Mouse (Mus musculus) lung, postnatal 36 days (tissue): ENCODE measurements at regions not wholly inside any gene's neighbourhood (a gene's known extent, or its start where the extent isn't known, plus 50 kb on each side); places are given as distances from the start of the nearest gene placed in this dataset.

Experiments used
- DNase-seq: peaks from one replicate; pipeline ENCODE4 v3.0.0; 2022; ENCODE audit warnings: mixed read lengths

DNA sequence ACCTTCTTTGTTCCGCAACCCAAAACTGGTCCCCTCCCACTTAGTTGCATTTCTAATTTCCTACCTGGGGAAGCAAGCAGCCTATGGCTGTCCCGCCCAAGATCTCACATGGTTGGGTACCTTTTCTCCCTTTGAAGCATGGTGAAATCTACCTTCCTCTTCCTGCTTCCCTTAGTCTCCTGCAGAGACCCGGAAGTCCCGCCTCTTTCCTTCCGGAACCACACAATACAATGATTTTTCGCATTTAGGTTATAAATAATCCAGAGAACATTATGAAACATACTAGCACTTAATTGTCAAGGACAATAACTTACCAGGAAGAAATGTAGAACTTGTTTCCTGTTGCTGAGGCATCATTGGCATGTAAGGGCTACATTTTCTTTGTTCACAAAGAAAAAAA, 58.8 kb downstream of the 1700009N14Rik start:
- DNase-seq = no peak

GRCm38 (mm10) chr4:39527492-39527891, 77.4 kb downstream of the 1700009N14Rik start:
- no peak for DNase-seq

- no peak for DNase-seq
Observed at GRCm38 (mm10) chr4:39528661-39529060, 78.6 kb downstream of the 1700009N14Rik start.

DNA sequence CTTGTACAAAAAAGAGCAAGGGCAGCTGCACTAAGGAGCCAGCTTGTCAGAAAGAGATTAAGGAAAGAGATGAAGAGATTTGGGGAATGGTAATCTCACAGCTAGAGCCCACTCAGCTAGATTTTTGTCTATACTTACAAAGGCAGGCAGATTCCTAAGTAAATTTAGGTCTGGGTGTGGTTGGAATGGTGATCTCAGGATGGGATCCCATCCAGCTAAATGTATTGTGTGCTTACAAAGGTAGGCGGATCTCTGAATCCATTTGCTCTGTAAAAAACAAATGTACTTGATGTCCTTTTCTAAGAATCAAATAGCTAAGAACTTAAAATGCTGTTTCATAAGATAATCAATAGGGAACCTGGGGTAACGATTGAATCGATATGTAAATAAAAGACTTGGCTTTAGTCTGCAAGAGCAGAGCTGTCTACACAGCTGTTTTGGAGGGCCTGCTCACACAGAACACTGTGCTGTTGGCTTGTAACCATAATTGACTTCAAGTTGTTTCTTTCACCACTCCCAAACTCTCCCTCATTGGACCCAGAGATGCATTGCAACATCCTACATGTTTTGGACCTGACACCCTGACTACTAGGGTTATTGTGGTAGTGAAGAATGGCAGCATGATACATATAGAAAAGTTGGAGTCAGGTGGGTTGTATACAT, 106.1 kb downstream of the 1700009N14Rik start:
- DNase-seq = no peak

DNA sequence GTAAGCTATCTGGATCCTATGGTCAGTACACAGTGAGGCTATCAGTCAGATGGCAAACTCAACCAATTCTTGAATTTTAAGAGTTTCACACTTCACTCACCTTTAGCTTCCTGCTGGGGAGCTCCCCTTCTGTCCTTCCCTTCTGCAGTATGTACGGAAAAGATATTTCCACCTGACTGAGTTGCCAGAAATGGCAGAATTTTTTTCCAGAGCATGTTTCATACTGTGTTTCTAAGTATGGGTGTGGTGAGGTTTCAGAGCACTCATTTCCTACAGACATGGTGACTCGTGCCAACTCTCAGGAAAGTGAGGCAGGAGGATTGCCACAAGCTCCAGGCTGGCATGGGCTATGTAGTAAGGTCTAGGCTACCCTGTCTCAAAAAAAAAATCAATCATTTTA, 147.3 kb downstream of the 1700009N14Rik start:
- no peak for DNase-seq

- no peak for DNase-seq
Observed at GRCm38 (mm10) chr4:39605046-39605445, 155.0 kb downstream of the 1700009N14Rik start.

DNA sequence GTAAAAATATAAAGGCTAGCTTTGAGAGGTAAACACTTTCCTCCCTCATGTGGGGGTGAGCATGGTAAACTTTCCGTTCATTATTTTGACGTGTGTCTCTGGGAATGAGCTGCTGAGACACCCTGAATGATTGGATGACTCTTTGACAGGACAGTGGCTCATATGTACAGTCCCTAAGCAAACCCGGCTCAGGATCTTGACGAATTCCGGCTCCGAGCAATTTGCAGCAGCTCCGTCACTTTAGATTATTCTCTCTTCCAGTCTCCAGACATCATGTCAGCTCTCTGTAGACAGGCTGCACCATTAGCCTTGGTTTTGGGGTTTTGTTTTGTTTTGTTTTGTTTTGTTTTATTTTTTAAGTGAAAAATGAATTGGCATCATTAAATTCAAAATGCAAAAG, 194.0 kb downstream of the 1700009N14Rik start:
- DNase-seq = no peak

GRCm38 (mm10) chr4:39644849-39645248, 194.8 kb downstream of the 1700009N14Rik start:
- no peak for DNase-seq

DNA sequence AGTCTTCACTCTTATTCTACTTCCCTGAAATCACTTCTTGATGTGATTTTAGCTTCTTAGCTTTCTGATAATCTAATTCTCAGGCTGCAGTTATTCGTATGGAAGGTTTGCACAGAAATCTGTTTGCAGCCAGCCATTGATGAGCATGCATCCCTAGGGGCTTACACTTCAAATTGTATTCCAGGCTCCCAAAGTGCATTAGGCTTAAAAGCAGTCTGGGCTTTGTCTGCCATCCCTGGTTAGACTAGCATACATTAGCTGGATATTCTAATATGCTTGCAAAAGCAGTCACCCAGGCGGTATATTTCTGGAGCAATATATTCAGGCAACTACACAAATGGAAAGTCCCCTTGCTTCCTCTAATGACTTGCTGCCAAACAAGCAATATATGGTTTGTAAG, 210.4 kb downstream of the 1700009N14Rik start:
- no peak for DNase-seq

- no peak for DNase-seq
Observed at GRCm38 (mm10) chr4:39672609-39673008, 222.5 kb downstream of the 1700009N14Rik start.

GRCm38 (mm10) chr4:39695236-39695635, 245.1 kb downstream of the 1700009N14Rik start:
- no peak for DNase-seq

DNA sequence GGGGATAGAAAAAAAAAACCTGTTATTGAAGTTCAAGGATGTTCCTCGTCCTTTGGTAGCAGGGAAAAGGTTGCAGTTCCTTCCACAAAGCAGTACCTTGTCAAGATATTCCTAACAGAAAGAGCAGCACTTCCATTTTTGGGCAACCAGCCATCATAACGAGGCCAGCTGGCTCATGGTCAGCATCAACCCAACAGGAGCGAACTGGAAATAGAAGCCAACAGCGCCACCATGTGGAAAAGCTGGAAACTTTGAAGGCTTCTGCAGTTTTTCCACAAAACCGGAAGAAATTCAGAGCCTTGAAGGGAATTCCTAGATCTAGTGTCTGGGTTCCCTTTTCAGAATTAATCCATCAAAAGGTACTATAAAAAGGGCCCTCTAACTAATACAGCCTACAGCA, 247.5 kb downstream of the 1700009N14Rik start:
- DNase-seq = peak; percentile 37

DNA sequence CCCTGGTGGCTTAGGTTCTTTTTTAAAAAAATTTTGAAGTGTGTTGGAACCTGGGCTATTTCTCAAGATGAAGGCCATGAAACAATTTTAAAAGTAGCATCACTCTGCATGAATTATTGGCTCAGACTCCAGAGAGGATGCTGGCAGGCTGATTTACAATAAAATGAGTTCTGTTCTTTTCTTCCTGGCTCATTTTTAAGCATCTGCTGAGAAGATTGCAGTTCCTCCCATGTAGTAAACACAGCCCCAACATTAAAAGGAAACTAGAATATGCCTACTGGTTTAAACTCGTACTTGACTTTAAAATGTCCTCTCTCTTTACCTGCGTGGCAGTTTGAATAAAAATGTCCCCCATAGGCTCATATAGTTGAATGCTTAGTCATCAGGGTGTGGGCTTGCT, 249.3 kb downstream of the 1700009N14Rik start:
- DNase-seq = no peak

DNA sequence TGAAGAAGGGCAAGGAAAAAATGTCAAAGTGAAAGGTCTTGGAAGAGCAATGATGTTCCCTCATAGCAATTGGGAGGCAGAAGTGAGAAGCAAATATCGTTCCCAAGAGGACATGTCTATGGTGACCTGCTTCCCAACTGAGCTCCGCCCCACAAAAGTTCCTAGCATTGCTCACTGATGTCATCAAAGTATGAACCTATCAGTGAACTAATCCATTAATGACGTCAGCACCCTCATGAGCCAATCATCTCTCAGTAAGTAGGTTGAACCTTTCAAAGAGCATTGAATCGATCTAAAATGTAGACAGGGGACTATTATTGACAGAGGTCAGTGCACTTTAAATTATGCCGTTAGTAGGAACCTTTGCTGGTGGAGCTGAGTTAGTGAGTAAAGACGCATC, 267.4 kb downstream of the 1700009N14Rik start:
- no peak for DNase-seq

DNA sequence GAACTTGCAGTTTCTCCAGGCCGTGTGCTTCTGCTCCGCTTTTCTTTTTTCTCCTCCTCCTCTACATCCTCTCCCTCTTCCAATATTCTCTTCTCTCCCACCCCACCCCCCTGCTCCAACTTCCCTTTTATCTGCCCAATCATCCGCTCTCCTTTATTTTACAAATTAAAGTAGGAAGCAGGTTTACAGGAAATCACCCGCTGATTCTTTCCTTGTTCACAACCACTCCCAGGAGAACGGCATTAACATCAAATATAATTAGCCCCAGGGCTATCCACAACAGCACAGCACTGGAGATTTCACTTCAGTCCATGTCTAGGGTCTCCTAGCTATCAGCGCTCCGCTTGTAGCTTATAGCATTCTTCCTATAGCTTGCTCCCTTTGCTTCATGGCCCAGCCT, 268.6 kb downstream of the 1700009N14Rik start:
- DNase-seq = no peak

GRCm38 (mm10) chr4:39719951-39720350, 269.9 kb downstream of the 1700009N14Rik start:
- no peak for DNase-seq

- no peak for DNase-seq
Observed at GRCm38 (mm10) chr4:39721524-39721923, 271.4 kb downstream of the 1700009N14Rik start.

- DNase-seq = no peak
Observed at GRCm38 (mm10) chr4:39765586-39765985, 315.5 kb downstream of the 1700009N14Rik start.

- DNase-seq = no peak
Observed at GRCm38 (mm10) chr4:39791096-39791495, 341.0 kb downstream of the 1700009N14Rik start.

DNA sequence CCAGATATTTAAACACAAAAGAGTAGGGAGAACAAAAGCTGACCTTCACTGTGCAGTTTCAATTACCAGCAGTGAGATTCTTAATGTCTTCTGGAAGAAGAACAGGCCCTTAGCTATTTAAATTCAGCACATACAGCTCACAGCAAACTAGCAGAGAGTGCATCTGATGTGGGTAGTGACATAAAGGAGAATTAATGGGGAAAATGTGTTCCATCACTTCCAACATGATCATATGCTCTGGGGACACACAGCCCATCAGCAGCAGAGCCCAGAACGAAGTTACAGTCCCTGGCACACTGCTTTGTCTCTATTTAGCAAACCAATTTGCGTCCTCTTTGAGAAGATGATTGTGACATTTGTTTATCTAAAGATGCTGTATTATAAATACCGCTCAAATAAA, 332.9 kb upstream of the Aco1 start:
- DNase-seq = no peak

DNA sequence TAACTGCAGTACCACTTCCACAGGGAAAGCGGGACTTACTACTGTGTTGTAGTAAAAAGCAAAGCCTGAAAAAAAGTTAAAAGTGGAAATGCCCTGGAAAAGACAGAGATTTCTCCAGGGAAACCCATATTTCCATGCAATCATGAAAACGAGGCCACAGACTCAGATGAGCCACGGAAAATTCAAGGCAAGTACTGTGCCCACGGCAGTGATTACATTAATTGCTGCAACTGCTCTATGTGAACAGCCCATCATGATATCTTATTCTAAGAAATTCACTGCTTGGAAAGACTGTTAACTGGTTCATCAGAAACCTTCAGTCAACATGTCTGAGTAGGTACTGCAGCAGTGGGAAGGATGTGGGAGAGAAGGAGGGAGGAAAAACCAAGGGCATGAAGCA, 330.1 kb upstream of the Aco1 start:
- DNase-seq = no peak

DNA sequence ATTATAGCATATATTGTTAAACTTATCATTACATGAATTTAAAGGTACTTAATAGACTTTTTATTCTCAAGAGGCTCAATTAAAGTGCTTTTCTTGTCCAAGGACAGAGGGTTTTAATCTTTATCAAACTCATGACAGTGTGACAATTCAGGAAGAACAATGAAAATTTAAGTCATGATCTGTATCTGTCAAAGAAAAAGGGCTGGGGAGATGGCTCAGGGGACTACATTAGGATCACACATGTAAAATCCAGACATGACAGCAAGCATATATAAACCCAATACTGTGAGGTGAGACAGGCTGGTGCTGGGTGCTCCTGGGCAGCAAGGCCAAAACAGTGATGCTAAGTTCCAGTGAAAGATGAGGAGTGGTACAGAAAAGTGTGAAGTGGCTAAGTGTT, 327.3 kb upstream of the Aco1 start:
- DNase-seq = no peak

- no peak for DNase-seq
Observed at GRCm38 (mm10) chr4:39817675-39818074, 325.2 kb upstream of the Aco1 start.

DNA sequence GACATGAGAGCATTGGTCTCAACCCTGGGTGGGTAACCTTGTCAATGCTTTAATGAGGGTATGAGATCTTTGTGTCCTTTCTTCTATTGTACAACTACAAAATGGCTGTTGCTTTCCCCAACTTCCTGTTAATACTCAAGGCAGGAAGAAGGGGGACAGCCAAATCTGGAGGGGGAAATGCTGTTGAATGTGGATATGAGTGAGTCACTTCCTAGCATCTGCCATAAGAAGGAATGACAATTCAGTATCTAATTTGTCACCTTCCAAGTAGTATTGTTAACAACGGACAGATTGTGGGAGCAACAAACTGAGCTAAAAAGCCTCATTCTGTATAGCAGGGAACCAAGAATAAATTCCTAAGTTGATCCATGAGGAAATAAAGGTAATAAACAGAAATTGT, 309.2 kb upstream of the Aco1 start:
- DNase-seq = no peak
